Mouse (Mus musculus): ENCODE measurements around the gene Hic2.

DNA sequence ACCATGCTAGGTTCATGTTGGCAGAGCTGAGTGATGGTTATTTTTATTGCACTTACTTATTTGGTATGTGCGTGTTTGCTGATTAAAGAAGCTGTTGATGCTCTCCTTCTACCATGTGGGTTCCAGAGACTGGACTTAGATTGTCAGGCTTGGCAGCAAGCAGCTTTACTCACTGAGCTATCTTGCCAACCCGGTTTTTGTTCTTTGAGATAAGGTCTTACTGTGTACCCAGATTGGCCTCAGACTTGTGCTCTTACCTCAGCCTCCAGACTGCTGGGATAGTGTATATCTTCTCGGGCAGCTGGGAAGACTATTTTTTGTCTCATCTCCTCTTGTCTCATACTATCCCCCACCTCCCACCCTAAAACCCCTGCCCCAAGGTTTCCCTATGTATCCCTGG is 4.3 kb downstream of the Hic2 start:
- no peak for TF ChIP-seq POLR2A (IDR thresholded peaks at IDR 0.05; ENCODE audit: insufficient read depth, low read depth, low read length)
- TF ChIP-seq CTCF (IDR thresholded peaks at IDR 0.05) = no peak
- no peak for TF ChIP-seq EP300 (IDR thresholded peaks at IDR 0.05; ENCODE audit: insufficient read depth, low read depth, low read length)
